Mouse (Mus musculus) Muller cell, postnatal 12 days (primary cell): Measurements from ENCODE around the gene Syngr1.
A peak's percentile ranks its signal among the peaks of the same experiment; 100 is the strongest.

Source experiments
- DNase-seq: peaks from one replicate; pipeline ENCODE4 v3.0.0-alpha.2; 2015; ENCODE audit errors: inconsistent ontology term

The Syngr1 gene

GRCm38 (mm10) chr15:80145397-80145796, 54.3 kb downstream of the Syngr1 start:
- no peak for DNase-seq

DNA sequence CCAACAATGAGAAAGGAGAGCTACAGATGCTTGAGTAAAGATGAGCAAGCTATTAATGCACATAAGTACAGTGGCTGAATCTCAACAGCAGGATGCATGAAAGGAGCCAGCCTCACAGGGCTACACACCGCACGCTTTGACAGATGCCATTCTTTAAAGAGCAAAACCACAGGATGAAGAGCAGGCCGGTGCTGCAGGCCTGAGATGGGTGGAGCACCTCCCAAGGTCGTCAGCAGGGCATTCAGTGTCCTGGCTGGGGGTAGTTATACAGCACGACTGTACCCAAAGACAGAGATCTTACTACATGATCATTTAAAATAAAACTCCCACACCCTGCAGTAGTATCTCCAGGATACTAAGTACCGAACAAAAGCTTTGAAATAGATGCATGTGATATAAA, 55.0 kb downstream of the Syngr1 start:
- no peak for DNase-seq

DNA sequence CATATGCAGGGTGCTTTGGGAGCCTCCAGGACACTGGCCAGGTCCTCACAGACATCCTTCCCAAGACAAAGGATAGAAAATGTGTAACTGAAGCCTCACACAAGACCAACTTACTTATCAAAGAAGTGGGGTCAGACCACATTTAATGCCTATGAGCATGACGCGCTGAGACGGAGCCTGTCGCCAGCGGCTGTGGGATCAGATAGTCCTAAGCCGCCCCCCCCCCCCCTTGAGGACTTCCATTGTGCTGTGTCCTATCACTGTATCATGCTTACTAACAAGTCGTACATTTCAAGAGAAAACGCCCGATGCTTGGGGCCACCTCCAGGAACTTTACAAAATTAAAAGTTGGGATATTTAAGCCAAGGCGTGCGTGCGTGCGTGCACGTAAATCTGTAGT, 56.0 kb downstream of the Syngr1 start:
- DNase-seq, result no peak

DNA sequence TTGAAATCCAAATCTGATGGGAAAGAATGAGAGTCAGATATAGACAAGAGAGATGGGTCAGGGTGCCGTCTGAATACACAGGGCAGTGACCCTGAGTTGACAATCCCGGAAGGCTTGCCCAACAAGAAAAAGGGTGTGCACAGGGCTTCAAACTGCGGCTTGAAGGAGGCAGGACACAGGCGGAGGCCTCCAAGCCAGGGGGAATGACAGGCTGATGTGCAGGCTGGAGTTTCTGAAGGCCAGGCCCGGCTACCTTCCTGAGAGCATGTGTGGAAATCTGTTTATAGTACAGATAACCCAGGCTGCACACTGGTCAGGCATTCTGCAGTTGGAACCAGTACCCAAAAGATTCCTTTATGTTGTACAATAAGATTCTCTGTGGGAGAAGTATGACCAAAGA, 56.4 kb downstream of the Syngr1 start:
- no peak for DNase-seq

DNA sequence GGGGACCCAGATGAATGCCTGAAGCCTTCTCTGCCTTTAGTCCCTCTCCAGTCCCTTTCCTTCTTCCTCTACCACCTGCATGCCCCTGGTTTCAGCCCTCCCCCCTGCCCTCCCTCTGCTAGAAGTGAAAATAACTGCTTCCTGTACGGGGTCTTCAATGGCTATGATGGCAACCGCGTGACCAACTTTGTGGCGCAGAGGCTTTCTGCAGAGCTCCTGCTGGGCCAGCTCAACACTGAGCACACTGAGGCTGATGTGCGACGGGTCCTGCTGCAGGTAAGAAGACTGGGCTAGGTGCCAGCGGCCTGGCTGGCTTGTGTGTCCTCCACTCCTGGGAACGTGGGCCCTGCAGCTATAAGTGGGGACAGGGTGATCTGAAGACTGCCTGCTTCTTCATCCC, 57.4 kb downstream of the Syngr1 start:
- no peak for DNase-seq

- DNase-seq, result no peak
Measured at GRCm38 (mm10) chr15:80149517-80149916, 58.4 kb downstream of the Syngr1 start.

DNA sequence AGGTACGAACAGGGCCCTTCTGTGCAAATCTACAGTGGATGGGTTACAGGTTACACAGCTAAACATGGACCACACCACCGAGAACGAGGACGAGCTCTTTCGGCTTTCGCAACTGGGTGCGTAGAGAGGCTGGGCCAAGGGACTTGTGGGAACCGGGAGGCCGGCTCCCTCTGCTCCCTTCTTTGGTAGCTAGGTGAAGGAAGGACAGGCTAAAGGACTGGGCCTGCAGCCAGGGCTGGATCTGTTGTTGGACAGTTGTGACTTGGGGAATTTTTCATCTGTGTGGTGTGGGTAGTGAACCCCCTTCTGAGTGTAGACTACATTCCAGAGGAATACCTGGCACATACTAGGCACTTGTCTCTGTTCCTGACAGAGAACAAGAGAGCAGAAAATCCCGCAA, 61.5 kb downstream of the Syngr1 start:
- no peak for DNase-seq

- no peak for DNase-seq
Measured at GRCm38 (mm10) chr15:80153757-80154156, 62.6 kb downstream of the Syngr1 start.

GRCm38 (mm10) chr15:80155707-80156106, 64.6 kb downstream of the Syngr1 start:
- no peak for DNase-seq

DNA sequence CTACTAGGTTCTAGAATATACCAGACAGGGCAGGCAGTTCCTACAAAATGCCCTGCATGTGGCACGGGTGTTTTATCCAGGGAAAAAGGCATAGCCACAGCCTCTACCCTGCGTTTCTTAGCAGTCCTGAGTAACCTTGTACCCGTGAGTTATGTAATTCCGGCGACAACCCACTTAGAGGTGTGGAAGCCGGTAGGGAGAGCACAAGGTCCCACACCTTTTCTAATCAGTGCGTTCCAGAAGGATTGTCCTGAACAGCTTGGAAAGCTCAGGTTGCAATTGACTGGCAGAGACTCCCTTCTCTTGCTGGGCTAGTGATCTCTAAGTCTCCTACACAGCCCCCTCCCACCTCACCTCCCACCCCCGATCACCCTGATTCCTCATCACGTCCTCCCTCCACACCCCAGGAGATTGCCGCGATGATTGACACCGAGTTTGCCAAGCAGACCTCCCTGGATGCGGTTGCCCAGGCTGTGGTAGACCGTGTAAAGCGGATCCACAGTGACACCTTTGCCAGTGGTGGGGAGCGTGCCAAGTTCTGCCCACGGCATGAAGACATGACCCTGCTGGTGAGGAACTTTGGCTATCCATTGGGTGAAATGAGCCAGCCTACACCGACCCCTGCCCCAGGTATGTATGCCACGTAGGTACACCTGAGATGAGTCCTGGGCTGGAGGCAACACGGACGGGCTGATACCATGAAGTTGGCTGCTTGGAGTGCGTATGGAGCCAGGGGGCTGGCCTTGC, 66.2 kb downstream of the Syngr1 start:
- no peak for DNase-seq

GRCm38 (mm10) chr15:80158001-80158706, 67.0 kb downstream of the Syngr1 start:
- DNase-seq, result no peak

GRCm38 (mm10) chr15:80158707-80159090, 67.6 kb downstream of the Syngr1 start:
- DNase-seq, result no peak

GRCm38 (mm10) chr15:80159286-80159901, 68.3 kb downstream of the Syngr1 start:
- DNase-seq, result peak; percentile 40

GRCm38 (mm10) chr15:80160223-80160622, 69.1 kb downstream of the Syngr1 start:
- peak; percentile 57 for DNase-seq

DNA sequence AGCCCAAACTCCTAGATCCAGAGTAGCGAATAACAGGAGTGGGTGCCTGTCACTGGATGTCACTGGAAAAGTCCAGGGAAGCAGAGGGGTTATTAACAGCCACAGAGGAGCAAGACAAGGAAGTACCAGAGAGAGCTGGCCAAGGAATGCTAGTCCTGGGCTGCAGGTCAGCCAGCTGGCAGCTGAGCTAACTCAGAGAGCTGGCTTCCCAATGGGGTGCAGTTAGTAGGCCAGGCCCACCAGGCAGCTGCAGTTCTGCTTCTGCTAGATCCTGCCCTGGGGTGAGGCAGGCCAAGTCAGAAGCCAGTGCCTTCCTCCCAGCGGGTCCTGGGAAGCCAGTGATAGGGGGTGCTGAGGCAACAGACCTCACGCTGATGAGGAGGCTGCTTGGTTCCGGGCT, 69.6 kb downstream of the Syngr1 start:
- no peak for DNase-seq

DNA sequence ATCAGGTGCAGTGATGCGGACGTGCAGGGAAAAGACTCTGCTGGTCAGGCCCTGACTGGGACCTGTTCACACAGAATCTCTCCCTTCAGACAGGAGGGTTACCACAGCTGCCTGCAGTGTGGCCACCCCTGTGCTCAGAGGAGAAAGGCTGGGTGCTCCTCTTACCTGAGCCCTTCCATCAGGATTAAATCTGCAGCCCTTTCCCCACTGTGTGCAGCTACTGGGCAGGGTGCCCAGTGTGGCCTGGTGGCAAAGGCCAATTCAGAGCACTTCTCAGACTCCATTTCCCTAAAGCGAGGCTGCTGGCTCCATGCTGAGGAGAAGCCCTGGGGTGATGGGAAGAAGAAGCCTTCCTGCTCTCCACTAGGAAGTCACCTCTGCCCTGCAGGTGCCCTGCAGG, 70.1 kb downstream of the Syngr1 start:
- no peak for DNase-seq

GRCm38 (mm10) chr15:80162401-80162964, 71.3 kb downstream of the Syngr1 start:
- no peak for DNase-seq

DNA sequence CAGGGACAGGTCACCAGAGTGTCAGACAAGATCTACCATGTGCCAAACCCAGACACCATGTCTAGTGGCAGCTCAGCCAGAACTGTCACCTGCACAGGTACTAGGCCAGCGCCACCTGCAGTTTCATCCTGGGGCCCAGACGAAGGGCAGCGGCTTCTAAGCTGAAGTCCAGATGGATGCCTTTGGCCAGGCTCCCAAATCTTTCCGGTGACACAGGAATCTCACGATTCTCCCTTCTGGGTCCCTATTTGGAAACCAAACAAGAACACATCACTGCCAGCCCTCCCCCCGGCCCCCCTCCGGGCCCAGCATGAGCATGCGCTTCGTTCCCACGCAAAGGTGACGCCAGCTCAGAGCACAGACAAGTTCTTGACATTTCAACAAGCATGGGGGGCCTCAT, 72.1 kb downstream of the Syngr1 start:
- DNase-seq, result no peak

GRCm38 (mm10) chr15:80163716-80164115, 72.6 kb downstream of the Syngr1 start:
- DNase-seq, result no peak

DNA sequence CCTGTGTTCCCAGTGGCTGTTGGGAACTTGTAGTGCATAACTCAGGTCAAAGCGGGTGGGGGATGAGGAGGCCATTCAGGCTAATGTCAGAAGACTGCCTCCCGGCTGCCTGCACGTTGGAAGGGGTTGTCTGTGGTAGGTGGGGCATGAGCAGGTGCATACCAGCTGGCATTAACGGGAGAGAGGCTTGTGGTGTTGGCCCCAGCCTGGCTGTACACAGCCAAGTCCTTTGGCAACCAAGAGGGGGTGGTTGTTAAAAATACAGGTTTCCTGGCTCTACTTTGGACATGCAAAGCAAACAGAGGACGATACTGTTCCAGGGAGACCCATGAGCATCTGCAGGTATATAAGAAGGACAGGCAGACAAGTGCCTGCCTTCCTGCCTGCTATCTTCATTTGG, 74.3 kb downstream of the Syngr1 start:
- no peak for DNase-seq
